Mouse (Mus musculus) cerebellum, adult 9-10 months (tissue): ENCODE results near the gene Pdzd2.

Experiments used
- DNase-seq: peaks from one replicate; pipeline ENCODE4 v3.0.0; 2022

The Pdzd2 gene

DNA sequence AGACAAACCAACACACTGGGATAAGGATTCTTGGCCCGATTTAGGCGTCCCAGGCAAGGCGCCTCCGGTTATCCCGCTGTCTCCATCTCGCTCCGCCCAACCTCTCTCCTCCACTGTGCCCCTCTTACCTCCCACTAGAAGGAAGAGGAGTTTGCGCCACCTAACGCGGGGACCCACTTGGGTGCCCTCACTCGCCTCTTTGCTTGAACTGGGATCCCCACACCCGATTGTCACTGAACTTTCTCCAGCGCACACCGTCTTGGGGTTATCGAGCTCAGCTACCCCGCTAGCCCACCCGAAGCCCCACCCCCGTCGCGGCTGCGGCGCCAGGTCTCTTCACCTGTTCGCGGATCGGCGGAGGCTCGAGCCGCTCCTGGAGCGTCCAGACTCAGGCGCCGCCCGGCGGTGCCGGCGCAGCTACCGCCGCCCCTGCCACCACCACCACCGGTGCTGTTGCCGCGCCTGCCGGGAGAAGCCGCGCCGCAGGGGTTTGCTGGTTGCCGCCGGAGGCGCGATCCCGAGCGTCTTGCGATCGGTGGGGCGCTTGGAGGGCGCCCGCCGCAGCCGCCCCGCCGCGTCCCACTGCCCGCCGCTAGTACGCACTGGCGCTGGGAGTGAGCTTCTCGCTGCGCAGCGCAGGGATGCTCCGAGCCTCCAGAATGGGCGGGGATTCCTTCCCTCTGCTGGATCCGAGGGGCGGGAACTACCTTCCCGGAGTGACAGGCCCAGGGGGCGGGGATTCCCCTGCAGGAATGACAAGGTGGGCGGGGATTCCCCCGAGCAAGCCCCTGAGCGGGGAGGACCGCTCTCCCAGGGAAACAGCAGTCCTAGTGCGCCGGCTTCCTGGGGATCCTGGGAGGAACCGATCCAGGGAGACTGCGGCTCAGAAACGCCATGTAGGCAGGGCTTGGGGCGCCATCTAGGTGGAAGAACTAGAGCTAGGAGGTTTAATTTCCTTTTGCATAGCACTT, at the start of gene Pdzd2:
Pdzd2 (minus strand) TSS at position 648 of the 971 bp plus-strand sequence.
- peak; percentile 91 for DNase-seq

DNA sequence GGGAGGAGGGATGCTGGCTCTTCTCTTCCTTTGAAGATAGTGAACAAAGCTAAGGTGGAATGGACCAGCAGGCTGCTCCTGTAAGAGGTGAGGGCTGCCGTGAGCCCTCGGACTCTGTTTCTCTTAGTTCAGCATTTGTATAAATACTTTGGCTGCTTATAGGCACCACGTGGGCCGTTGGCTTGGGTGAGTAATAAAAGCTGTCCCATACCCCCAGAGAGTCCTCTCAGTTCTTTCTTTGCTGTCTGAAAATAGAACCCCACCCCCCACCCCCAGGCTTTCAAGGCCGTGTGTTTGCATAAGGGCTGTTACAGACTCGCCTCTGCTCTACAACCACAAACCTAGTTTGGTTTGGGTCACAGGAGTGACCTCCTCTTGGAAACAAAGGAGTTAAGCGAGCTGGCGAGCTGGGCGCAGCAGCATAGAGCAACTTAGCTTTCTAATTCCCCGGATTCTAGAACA, 49.7 kb upstream of the Pdzd2 start:
- DNase-seq, result no peak

DNA sequence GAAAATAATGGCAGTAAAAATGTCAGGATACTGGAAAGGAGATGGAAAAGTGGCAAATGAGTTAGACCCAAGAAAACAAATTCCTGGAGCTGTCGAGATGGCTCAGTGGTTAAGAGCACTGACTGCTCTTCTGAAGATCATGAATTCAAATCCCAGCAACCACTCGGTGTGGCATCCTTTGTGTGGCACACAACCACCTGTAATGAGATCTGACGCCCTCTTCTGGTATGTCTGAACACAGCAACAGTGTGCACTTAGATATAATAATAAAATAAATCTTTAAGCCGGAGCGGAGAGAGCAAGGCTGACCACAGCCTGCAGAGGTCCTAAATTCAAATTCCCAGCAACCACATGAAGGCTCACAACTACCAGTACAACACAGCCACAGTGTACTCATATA, 48.8 kb upstream of the Pdzd2 start:
- no peak for DNase-seq

DNA sequence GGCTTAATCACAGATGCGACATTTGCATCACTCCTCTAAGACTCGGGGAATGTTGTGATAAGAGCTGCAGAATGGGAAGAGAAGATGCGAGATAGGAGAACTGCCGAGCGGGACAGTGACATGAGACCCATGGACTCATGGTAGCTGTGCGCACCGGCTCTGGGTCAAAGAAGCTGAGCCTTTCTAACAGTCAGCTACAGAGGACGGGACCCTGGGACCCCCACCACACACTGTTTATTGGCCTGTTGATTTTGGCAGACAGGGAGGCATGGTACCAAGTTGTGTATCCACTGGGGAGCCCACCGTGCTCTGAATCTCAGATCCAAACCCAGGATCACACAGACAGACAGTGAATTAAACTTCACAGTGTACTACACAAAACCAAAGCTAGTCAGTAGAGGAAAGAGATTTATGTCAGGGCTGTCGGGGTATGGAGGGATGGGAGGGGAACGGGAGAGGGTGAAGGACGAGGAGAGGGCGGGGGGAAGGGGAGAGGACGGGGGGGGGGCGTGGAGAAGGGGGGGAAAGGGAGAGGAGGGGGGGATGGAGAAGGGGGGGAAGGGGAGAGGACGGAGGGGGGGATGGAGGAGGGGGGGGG, 42.1 kb upstream of the Pdzd2 start:
- no peak for DNase-seq

DNA sequence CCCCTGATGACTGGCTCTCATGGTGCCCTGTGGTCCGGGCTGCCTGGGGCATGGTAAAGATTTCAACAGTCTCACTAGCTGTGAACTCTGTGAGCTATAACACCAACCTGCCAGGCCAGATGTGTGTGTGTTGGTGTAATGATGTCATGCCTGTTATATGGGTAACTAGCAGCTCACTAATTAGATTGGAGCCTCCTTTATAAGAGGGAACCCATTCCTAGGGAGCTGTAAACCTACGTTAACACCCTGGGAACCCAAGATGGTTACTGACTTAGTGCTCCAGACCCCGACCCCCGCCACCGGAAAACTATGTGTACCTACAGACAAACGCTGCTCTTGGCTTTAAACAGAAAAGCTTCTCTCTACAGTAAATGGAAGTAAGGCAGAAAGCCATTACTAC, 41.6 kb upstream of the Pdzd2 start:
- no peak for DNase-seq

DNA sequence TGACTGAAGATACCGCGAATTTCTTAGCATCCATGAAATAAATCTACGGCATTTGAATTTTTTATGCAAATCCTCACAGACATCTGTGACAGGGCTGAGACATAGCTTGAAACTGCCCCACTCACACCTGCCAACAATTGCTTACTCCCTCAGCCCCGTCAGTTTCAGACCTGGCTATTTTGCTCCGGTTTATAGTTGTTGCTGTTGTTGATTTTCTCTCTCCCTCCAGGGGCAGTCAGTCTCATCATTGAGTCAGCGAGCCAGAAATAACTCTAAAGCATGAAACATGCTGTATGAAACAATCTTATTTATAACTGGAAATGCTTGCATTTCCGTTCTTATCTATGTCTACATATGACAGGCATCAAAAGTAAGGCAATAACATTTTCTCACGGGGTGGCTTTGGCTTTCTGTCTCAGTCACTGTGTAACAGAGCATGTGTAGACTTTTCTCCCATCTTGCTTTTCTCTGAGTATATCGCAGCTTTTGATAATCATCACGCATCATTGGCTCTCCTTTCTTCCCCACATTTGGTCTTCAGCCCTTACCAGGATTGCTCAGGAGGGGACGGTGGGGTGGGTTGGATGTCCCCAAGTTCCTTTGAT, 34.5 kb upstream of the Pdzd2 start:
- DNase-seq, result no peak

DNA sequence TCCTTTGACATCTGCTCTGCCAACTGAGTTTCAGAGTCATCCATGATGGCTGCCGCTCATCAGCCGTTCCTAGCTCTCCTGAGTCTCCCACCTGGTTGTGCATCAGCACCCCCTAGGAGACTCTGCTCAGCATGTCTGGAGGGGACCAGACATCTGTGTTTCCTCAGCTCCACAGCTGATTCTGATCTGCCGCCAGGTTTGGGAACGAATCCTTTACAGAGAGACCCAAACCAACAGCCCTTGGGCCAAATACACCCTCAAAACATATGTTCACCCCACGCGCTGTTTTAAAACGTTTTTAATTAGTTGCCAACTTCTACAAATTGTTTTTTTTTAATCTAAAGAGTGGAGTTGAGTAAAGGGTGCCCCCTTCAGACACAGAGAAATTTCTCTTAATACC, 31.2 kb upstream of the Pdzd2 start:
- DNase-seq, result no peak

DNA sequence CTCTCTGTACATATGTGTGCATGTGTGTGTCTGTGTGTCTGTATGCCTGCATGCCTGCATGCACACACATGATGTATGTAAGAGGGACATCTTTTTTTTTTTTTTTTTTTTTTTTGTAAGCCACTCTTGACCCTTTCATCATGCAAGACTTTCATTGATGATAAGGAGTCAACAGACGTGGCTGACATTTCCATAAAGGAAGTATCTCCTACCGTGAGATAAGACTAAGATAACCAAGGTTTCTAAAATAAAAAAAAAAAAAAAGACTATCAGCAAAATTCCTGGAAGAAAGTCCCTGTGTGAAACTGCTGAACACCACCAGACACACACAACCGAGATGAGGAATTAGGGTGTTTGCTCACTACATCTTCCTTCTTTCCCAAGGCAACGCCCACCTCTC, 27.1 kb upstream of the Pdzd2 start:
- DNase-seq, result no peak

DNA sequence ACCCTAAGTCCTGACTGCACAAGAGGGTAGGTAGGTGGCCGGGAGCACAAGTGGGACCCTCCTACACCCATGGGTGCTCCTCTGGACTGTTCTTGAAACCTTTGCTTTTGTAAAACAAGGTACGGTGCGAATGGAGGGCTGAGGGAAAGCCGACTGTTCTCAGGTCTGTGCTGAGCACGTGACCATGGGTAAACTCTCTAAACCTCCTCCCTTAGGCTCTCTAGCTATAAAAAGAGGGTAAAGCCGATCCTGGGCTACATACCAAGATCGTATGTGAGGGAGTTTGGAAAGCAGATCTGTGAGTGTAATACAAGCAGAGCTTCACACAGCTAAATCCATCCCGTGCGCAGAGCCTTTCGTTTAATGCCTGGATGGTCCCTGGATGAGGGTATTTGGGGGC, 23.4 kb upstream of the Pdzd2 start:
- DNase-seq, result no peak

DNA sequence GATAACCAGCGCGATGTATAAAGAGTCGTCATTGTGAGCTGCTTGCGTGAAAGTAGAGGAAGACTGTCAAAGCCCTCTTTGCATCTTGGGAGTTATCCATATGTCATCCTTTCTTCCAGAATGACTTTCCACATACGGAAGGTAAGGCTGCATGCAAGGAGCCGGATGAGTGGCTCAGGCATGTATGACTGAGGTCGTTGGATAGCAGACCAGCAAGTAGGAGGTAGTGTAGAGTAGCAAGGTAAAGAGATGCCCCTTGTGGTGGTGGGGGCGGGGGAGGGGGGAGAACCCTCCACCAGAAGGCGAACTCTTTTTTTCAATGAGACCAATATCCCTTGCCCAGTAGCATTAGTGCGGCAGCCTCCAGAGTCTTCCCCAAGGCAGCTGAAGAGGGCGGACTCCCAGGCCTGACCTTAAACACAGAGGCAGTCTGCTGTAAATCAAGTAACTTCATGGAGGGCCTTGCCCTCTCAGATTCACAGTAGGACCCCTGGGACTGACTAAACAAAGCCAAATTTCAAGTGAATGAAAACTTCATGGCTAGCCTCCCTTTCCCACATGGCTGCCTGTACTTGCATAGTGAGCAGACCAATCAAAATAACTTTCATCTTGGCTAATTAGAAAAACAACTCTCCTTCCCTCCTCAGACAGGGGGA, 22.7 kb upstream of the Pdzd2 start:
- DNase-seq, result no peak

DNA sequence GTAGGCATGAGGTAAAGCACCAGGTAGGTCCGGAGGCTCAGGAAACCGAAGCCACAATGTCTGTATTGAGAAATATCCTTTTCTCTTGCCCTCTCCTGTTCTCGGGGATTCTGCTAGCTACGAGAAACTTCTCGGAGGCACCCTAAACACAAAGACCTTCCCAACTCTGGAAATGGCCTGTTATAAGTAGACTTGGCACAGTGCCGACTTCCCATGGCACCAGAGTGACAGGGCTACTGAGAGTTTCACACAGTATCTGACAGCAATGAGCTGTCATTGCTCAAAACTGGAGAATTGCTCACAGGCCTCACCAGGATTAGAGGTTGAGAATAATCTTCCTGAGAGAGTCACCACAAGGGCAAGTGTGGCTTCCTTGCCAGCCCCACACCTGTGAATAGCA, 21.0 kb upstream of the Pdzd2 start:
- DNase-seq, result no peak

DNA sequence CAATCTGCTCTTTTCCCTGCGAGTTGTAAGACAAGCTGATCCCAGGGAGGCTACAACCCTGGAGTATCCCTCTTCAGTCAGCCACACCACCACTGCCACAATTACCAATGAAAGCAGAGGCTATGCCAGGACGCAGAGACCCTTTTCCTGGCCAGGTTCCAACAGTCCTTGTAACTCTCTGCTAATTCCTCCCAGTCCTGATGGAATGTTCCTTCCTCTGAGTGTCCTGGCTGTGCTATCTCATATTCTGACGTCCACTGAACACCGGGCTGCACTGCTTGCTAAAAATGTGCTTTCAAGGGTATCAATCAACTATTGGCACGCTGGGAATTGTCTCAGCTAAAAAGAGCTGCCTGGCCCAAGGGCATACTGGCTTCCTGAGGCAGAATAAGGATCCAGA, 18.7 kb upstream of the Pdzd2 start:
- no peak for DNase-seq

DNA sequence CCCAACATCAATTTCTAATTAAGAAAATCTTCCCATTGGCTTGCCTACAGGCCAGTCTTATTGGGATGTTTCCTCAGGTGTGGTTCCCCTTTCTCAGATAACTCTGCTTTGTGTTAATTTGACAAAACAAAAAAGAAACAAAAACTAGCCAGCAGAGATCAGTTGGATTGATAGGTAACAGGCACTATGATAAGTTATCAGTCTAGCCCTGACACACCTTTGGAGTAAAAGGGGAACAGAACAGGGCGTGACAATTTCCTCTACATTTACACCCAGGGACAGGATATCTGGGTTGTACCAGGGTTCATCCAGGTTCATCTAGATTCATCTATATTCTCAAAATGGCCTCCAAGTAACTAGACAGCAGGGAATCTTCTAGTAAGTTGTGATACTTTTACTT, 18.0 kb upstream of the Pdzd2 start:
- DNase-seq, result no peak

DNA sequence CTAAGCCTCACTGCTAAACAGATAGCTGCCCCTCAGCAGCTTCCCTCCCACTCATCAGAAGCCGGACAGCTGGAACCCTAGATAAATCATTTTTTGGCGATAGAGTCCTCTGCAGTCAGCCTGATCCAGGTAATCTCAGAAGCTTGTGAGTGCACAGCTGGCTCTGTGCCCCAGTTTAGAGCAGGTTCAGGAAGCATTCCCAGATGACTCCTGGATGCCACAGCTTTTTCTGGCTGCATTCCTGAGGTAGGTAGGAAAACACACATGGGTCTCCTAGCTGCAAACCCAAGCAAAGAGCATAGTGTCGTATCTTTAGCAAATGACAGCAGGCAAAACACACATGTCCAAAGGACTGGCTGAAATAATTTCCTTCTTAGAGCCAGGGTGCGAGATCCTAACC, 13.5 kb upstream of the Pdzd2 start:
- no peak for DNase-seq

DNA sequence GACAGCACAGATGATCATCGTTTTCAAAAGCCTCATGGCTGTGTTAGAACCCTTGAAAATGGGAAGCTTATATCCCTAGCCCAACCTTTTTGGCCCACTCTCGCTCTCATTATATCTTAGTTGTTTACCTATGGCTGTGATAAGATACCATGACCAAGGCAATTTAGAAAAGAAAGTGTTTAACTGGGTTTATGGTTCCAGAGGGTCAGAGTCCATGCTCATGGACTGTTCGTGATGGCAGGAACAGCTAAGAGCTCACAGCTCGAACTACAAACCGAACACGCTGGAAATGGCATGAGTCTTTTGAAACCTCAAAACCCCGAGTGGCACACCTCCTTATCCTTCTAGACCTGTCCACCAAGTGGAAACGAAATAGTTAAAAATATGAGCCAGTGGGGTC, 11.2 kb upstream of the Pdzd2 start:
- no peak for DNase-seq

DNA sequence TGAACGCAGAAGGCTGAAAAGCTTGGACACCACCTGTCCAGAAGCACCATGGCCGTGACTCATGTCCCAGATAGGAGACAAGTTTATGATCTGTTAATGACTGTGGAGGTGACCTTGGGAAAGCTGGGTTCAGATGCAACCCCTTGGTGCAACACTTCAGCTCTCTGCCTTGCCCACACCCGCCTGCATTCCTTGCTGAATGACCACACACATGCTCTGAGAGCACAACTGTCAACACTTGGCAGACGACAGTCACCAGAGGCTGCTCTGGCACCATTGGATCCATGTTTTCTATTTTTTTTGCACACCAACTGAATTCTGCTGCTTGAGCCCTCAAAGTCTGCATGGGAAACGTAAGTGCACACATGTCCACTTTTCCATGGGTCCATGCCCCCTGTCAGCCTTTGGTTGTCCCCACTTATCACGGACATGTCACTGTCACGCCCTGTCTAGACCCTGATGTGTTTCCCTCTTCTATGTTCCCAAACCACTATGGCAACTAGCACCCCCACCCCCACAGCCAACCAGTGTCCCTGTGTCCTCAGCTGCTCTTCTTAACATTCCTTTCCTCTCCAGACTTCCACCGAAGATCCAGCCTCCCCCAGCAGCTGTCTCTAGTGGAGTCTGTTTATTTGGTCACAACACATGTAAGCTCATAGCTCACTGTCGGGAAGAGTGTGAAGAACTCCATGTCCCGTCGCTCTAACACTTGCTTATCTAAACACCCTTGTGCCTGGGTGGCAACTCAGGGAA, 10.0 kb upstream of the Pdzd2 start:
- no peak for DNase-seq

DNA sequence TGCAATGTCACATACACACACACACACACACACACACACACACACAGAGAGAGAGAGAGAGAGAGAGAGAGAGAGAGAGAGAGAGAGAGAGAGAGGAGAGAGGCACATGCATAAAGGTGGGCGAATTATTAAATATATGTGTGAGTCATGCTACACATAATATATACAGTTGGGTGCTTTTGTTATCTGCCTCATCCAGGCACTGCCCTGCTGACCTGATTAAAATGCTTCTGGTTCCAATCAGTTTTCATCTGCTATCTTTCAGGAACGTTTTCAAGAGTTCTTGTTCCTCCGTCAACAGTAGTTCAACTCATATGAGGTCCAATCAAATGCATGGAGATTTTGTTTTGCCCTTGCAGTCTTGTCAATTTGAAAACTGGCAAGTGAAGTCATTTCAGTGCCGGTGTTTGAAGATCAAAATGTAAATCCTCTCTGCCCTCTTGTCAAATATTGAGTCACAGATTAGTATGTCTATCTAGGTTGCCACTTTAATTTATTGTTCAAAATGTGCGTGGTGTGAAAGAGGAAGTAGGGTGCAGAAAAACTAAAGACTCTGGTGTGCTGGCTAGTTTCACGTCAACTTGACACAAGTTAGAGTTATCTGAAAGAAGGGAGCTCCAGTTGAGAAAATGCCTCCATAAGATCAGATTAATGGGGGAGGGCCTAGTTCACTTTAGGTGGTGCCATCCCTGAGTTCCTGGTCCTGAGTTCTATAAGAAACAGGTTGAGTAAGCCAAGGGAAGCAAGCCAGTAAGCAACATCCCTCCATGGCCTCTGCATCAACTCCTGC, 2.6 kb upstream of the Pdzd2 start:
- DNase-seq, result no peak

DNA sequence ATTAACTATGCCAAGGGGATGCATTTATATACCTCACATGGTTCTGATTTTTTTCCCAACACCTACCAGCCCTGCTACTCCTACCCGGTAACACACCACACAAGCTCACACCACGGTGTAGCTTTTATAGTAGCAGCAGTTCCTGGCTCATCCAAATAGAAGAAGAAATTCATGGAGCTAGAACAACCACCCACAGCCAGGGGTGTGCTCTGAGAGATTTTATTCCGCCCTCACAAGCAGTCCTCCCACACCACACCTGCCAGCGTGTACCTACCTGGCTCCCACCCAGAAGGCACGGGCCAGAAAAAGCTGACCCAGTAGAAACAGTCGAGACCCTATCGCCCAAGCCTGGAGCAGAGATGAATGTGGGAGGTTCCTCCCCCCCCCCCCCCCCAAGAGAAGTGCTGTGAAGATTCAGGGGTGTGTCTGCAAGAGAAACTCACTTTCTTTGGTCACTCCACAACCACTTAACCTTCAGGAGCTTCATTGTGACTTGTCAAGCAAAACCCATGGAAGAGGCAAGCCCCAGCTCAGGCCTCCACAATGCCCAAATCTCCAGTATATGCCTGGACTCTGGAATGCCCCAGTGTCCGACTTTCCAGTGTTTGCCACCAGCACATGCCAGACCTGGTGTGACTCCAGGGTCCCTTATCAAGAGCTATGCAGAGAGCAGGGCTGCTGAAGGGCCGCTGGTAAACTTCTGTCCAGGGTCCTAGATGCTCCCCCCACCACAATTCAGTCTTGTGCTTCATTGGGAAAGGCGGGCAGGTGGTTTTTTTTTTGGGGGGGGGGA, 1.2 kb downstream of the Pdzd2 start:
- DNase-seq, result peak; percentile 16

DNA sequence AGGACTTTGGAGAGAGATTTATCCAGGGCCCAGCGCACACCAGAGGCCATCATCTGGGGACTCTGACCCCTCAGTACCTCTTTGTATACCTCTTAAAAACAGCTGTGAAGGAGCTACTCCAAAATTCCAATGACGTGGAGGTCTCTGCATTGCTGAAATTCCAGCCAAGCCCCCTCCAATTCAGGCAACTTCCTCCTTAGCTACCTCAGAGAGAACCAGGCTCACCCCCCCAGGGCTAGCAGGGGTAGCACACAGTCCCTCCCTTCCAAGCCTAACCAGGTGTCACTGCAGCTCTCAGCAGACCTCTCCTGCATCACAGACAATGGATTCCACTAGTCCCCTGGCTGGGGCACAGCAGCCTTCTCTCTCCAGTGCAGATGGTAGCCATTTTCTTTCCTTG, 4.5 kb downstream of the Pdzd2 start:
- DNase-seq, result no peak

DNA sequence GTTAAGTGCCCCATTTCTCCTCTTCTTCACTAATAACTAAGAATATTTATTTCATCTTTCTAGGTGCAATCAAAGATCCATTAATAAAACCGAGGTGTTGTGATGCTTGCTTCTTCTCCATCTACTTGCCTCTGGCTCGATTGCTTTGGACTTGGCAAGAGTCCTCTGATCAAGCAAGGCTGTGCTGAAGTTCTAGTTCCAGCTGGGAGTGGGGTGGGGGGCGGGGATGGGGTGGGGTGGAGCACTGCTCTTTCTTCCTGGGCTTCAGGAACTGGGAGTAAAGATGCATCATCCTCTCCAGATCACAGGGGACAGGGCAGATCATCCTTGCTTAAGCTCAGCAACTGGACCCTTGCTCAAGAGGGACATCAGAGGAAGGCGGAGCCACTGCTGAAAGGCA, 5.5 kb downstream of the Pdzd2 start:
- DNase-seq, result no peak

DNA sequence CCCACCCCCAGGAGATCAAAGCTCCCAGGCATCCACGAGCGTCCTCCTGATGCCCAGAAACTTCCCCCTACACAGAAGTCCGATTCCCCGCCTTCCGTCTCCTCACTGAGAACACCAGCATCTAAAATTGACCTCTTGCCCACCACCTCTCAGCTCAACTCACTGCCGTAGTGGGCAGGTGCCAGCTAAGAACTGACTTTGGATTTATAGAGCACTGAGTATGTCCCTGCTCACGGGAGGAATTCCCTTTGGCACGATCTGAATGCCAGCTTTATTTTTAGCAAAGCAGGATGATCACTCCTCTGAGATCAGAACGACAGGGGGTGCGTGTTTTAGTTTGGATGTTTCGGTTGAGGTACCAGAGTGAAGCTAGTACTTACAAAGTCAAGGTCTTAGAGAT, 7.1 kb downstream of the Pdzd2 start:
- DNase-seq, result no peak
